Mouse (Mus musculus): ENCODE measurements around the gene Patj.

DNA sequence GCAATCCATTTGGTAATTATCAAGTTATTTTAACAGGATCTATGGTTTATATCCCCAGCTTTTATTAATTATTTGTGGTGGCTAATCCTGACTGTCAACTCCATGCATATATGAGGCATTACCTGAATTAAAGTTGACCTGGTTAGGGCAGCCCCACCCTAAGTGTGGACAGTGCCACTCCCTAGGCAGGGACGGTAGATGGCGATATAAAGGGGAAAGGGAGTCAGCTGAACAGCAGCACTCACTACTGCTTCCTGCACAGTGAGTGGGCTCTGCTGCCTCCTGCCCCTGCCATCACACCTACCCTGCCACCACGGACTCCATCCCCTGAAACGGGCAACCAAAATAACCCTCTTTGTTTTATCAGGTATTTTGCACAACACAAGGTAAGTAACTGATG lies 20.2 kb upstream of the Patj start:
- TF ChIP-seq CTCF (IDR thresholded peaks at IDR 0.05 in 2 of 3, conservative IDR thresholded peaks at IDR 0.05 in 1 of 3; ENCODE audit: control insufficient read depth in 1 of 3, insufficient read depth in 1 of 3, low read depth in 2 of 3, low read length in 3 of 3, poor library complexity in 1 of 3, severe bottlenecking in 1 of 3) (peak in 1 of 3 experiments; percentile 3; a peak in 1 of 6 replicates), RAD21 (IDR thresholded peaks at IDR 0.05; ENCODE audit: low read depth, low read length) (no peak), NELFE (IDR thresholded peaks at IDR 0.05; ENCODE audit: low read depth, low read length) (no peak), ELF1 (IDR thresholded peaks at IDR 0.05; ENCODE audit: low read depth, low read length) (no peak), POLR2A (IDR thresholded peaks at IDR 0.05; ENCODE audit: control insufficient read depth in 1 of 2, insufficient read depth in 1 of 2, low read depth in 1 of 2, low read length in 2 of 2, poor library complexity in 1 of 2) (no peak), SMC3 (IDR thresholded peaks at IDR 0.05; ENCODE audit: low read depth, low read length) (no peak), MAX (IDR thresholded peaks at IDR 0.05; ENCODE audit: low read length) (no peak), TBP (IDR thresholded peaks at IDR 0.05; ENCODE audit: low read depth, low read length) (no peak), RCOR1 (IDR thresholded peaks at IDR 0.05; ENCODE audit: low read depth, low read length) (no peak), JUND (IDR thresholded peaks at IDR 0.05; ENCODE audit: low read depth, low read length) (no peak), BHLHE40 (IDR thresholded peaks at IDR 0.05; ENCODE audit: borderline replicate concordance, low read depth, low read length) (no peak), E2F4 (IDR thresholded peaks at IDR 0.05; ENCODE audit: borderline replicate concordance, low read depth, low read length) (no peak), ZNF384 (IDR thresholded peaks at IDR 0.05; ENCODE audit: low read depth, low read length) (no peak)
